Mouse (Mus musculus) gastrocnemius, postnatal 25 days (tissue): Measurements from ENCODE around the gene Tapbp. TPM values are rescaled to one million over a fixed set of nuclear protein-coding genes. Genes with fewer than 3 reads are reported as not detected.
"Not testable (repeated sequence)": the region's sequence is repeated elsewhere in the genome, so short reads cannot be mapped to it uniquely, and the experiment has no call there.

Experiments used
- DNase-seq: peaks from one replicate; pipeline ENCODE4 v3.0.0; 2022
- total RNA-seq, 2 experiments: library from RNA; stranded (reverse); gene quantifications; 1 replicate in 1 of 2; 2 replicates in 1 of 2; pipeline ENCODE4 v1.2.3; 2021

The Tapbp gene
- total RNA-seq, 2 experiments from 2014 or later = 31.2 to 41.2 TPM

DNA sequence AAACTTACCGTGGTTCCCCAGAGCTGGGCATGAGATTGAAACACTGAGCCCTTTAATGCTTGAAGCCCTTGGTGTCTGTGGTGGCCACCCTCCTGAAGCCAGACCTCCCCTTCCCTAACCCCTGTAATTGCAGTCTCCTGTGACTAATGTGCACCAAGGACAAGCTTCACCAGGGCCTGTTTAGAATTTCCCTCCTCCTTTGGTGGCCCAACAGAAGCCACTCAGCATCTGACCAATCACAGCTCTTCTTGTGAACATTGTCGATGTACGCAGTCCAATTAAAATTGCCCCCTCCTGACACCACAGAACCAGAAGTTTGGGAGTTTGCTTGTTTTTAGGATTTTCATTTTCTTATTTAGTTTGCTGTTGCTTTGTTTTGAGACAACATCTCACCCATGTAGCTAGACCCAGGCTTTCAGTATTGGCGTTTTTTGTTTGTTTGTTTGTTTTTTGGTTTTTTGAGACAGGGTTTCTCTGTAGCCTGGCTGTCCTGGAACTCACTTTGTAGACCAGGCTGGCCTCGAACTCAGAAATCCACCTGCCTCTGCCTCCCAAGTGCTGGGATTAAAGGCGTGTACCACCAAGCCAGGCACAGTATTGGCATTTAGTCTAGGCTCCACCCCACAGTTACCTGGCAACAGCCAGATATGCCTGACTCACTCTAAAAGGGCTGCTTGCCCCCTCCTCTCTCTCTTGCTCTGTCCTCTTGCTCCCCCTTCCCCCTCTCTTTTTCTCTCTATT is 11.6 kb upstream of the Tapbp start:
- DNase-seq = not testable (repeated sequence)

GRCm38 (mm10) chr17:33904835-33905234 is 10.9 kb upstream of the Tapbp start, which contains the start of gene Platr17:
Gene Platr17, plus strand, starts transcription at chr17:33905135.
- not testable (repeated sequence) for DNase-seq

DNA sequence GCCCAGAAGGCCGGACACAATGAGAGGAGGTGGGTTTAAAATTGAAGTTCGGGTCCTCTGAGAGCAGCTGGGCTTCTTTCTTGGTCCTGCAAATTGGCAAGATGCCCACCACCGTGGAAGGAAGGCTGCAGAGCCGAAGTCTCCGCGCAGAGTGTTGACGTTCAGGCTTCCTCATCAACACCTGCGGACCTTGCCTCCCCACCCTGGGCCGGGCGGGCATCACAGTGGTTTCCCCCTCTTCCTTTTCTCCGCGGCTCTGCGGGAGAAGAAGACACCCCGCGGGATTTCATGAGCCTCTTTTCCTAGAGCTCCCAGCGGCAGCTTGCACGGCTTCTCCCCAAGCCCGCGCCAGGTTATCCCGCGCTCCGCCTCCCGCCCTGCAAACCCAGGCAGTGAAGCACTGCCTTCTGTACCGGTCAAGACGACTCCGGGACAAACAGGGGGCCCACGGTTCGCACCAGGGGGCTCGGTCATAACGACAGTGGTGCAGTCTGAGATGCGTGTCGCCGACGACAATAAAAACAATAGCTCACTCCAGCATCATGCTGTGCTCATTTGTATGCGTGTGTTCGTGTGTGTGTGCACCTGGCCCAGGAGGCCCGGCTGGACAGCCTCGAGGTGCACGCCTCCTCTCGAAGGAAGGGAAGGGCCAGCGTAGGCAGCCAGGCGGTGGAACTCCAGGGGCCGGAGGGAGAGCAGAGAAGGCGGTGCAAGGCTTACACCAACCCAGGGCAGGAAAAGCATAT is 7.2 kb upstream of the Tapbp start:
- DNase-seq = no peak

GRCm38 (mm10) chr17:33909077-33909868 is 6.4 kb upstream of the Tapbp start, which contains the start of gene Daxx:
Gene Daxx, plus strand, starts transcription at chr17:33909414.
- peak; percentile 99 for DNase-seq

DNA sequence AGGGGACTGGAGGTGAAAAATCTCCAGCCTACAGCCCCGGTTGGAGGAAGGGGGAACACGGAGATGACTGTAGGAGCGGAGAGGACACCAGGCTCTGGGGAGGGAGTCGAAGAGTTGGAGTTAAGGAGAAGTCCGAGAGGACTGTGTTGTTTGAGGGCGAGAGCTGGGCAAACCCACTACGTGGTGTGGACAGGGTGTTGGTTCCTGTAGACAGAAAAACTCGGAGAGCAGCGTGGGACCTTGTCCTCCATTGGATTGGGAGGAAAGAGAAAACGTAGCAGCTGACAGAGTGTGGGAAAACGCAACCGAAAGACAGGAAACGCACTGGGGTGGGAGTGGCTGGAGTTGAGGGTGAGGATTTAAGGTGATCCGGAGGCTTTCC is 5.8 kb upstream of the Tapbp start:
- no peak for DNase-seq

GRCm38 (mm10) chr17:33910346-33911051 is 5.2 kb upstream of the Tapbp start:
- DNase-seq = no peak

DNA sequence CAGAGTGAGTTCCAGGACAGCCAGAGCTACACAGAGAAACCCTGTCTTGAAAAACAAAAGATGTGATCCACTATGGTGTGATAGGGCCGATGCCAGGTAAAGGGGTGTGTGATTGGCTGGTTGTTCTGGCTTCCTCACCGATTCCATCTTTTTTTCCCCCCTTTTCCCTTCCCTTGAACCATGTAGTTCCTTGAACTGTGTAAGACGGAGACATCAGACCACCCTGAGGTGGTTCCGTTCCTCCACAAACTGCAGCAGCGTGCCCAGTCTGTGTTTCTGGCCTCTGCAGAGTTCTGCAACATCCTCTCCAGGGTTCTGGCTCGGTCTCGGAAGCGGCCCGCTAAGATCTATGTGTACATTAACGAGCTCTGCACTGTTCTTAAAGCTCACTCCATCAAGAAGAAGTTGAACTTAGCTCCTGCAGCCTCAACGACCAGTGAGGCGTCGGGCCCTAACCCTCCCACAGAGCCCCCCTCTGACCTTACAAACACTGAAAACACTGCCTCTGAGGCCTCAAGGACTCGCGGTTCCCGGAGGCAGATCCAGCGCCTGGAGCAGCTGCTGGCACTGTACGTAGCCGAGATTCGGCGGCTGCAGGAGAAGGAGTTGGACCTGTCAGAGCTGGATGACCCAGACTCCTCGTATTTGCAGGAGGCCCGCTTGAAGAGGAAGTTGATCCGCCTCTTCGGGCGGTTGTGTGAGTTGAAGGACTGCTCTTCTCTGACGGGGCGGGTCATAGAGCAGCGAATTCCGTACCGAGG is 4.5 kb upstream of the Tapbp start:
- no peak for DNase-seq

DNA sequence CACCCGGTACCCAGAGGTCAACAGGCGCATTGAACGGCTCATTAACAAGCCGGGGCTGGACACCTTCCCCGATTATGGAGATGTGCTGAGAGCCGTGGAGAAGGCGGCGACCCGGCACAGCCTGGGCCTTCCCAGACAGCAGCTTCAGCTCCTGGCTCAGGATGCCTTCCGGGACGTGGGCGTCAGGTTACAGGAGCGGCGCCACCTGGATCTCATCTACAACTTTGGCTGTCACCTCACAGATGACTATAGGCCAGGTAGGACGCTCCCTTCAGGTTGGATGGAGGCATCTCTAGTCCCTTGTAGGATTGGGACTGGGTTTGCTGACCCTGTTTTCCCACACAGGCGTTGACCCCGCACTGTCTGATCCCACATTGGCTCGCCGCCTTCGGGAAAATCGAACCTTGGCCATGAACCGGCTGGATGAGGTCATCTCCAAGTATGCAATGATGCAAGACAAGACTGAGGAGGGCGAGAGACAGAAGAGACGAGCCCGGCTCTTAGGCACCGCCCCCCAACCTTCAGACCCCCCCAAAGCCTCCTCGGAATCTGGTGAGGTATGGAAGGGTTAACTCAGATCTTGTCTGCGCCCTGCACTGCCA is 3.8 kb upstream of the Tapbp start:
- DNase-seq = no peak

DNA sequence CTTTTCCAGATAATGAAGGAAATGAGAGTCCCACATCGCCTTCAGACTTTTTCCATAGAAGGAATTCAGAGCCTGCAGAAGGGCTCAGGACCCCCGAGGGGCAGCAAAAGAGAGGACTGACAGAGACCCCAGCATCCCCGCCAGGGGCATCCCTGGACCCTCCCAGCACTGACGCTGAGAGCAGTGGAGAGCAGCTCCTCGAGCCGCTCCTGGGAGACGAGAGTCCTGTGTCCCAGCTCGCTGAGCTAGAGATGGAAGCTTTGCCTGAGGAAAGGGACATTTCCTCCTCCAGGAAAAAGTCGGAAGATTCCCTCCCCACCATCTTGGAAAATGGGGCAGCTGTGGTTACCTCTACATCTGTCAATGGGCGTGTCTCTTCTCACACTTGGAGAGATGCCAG is 2.4 kb upstream of the Tapbp start:
- no peak for DNase-seq

DNA sequence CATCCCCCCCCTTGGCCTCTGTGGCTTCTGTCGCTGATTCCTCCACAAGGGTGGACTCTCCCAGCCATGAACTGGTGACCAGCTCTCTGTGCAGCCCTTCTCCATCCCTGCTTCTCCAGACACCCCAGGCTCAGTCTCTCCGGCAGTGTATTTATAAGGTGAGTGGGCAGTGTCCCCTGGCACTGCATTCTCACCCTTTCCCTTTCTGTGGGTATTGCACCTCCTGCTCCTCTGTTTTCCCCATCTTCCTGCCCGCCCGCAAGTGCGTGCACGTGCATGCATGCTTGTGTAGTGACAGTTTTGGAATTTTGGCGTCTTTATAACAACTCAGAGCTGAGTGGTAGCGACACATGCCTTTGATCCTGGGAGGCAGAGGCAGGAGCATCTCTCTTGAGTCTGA is 1.8 kb upstream of the Tapbp start:
- DNase-seq = no peak

- DNase-seq = no peak
Measured at GRCm38 (mm10) chr17:33914969-33915391, 719 bp upstream of the Tapbp start.

DNA sequence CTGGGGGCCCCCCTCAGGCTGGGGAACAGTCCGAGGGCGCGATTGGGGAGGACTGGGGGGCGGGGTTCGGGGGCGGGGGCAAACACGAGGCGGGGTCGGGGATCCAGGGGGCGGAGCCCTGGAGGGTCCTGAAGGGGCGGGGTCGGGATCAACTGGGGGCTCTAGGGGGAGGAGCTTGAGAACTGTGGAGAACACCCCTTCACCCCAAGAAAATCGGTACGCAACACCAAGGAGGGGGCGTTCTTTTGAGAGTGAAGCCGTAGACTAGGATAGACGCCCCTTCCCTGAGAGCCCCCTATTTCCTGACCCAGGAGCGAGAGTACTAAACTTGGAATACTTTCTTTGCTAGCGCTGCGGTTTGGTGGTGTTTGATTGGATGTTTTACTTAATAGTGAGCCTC is 595 bp downstream of the Tapbp start:
- no peak for DNase-seq

DNA sequence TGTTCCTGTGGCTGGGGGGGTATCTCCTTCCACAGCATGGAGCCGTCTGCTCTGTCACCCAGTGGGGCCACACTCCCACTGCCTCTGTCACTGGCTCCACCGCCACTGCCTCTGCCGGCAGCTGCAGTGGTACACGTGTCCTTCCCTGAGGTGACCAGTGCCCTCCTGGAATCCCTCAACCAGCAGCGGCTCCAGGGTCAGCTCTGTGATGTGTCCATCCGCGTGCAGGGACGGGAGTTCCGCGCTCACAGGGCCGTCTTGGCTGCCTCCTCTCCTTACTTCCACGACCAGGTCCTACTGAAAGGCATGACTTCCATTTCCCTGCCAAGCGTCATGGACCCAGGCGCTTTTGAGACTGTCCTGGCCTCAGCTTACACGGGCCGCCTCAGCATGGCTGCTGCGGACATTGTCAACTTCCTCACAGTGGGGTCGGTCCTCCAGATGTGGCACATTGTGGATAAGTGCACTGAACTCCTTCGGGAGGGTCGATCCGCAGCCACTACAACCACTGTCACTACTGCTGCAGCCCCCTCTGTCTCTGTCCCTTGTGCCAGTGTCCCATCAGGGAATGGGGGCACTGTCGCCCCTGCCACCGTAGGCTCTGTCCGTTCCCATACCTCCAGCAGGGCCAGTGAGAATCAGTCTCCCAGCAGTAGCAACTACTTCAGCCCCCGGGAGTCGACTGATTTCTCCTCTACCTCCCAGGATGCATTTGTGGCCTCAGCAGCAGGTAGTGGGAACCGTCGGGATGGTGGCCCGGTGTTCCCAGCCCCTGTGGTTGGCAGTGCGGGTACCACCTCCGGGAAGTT is 1.4 kb downstream of the Tapbp start:
- DNase-seq = no peak

- no peak for DNase-seq
Measured at GRCm38 (mm10) chr17:33917656-33918292, 2.1 kb downstream of the Tapbp start.

DNA sequence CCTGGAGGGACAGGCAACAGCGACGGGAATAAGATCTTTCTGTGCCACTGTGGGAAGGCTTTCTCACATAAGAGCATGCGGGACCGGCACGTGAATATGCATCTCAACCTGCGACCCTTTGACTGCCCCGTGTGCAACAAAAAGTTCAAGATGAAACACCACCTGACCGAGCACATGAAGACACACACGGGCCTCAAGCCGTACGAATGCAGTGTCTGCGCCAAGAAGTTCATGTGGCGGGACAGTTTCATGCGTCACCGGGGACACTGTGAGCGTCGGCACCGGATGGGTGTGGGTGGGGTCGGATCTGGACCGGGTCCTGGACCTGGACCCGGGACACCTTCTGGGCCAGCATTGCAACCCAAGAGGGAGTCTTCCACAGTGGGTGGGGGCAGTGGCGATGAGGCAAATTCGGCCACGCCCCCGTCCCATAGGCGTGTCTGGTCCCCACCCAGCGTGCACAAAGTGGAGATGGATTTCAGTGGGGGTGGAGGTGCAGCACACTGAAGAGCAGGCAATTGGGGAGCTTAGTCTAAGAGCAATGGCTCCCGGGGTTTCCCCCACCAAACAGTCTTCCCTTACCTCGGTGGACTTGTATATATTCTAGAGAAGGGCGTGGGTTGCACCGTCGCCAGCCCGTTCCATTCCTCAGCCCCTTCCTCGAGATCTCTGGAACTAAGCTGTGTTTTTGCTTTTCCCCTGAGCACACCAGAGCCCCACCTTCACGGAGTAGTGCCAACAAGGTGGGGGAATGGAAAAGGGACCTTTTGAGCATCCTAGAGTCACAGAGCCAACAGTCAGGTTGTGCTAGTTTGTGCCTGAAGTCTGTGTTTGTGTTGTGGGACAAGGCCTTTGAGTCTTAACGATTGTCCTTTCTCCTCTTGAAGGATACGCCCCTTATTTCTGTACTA is 2.8 kb downstream of the Tapbp start:
- DNase-seq = no peak

- peak; percentile 81 for DNase-seq
Measured at GRCm38 (mm10) chr17:33919351-33920281, 3.9 kb downstream of the Tapbp start.
